Comparison of ENCODE assay signal across 13 mouse cellular contexts in genomic region chr17:31940607-31941006, GRCm38 (mm10).
DNase-seq lines count a peak whose midpoint lies in the region; ATAC-seq and TF ChIP-seq lines count a peak whose summit lies in the region.
"Had no signal": no experiment of that assay in that cellular context is flagged by ENCODE, and none has a peak within 500 bp of the region (broad histone marks: within the 10 kb centered on the region; RNA-seq: fewer than 3 reads in every experiment).

No protein-coding gene starts in this region.

- no peak overlapping the region for H3K4me2 ChIP-seq in kidney, embryonic 15.5 days
- H3K4me2 ChIP-seq in midbrain, embryonic 14.5 days (ENCODE audit: low read length) = no peak overlapping the region
- no peak overlapping the region for H3K4me2 ChIP-seq in stomach, postnatal 0 days (replicated peaks; ENCODE audit: low read depth)
- H3K4me2 ChIP-seq: forebrain, embryonic 15.5 days; limb, embryonic 12.5 days; neural tube, embryonic 15.5 days had no signal

- peaks cover 55% of the 10 kb centered on the region for H3K4me1 ChIP-seq in kidney, embryonic 15.5 days
- peaks cover 9% of the 10 kb centered on the region for H3K4me1 ChIP-seq in midbrain, embryonic 14.5 days (ENCODE audit: control insufficient read depth, insufficient read depth, low read length)
- H3K4me1 ChIP-seq in midbrain, embryonic 10.5 days = peaks cover 17% of the 10 kb centered on the region
- peaks cover 4% of the 10 kb centered on the region for H3K4me1 ChIP-seq in stomach, postnatal 0 days (replicated peaks; ENCODE audit: control insufficient read depth, insufficient read depth)
- H3K4me1 ChIP-seq: neural tube, embryonic 15.5 days had no signal

- no peaks in the 10 kb centered on the region for H3K27me3 ChIP-seq in kidney, embryonic 15.5 days
- no peaks in the 10 kb centered on the region for H3K27me3 ChIP-seq in midbrain, embryonic 14.5 days (ENCODE audit: control insufficient read depth, insufficient read depth, low read length)
- H3K27me3 ChIP-seq in midbrain, embryonic 10.5 days (ENCODE audit: low read depth, poor library complexity, severe bottlenecking) = no peaks in the 10 kb centered on the region
- no peaks in the 10 kb centered on the region for H3K27me3 ChIP-seq in stomach, postnatal 0 days (ENCODE audit: control insufficient read depth, insufficient read depth, low read length)
- H3K27me3 ChIP-seq: forebrain, embryonic 15.5 days; limb, embryonic 12.5 days; neural tube, embryonic 15.5 days had no signal

- no peak for TF ChIP-seq EP300 in stomach, postnatal 0 days (optimal IDR thresholded peaks at IDR 0.05)

- H3K36me3 ChIP-seq in kidney, embryonic 15.5 days = no peaks in the 10 kb centered on the region
- no peaks in the 10 kb centered on the region for H3K36me3 ChIP-seq in midbrain, embryonic 14.5 days (ENCODE audit: control insufficient read depth, insufficient read depth, low read length)
- H3K36me3 ChIP-seq in midbrain, embryonic 10.5 days = no peaks in the 10 kb centered on the region
- no peaks in the 10 kb centered on the region for H3K36me3 ChIP-seq in stomach, postnatal 0 days (ENCODE audit: control insufficient read depth, insufficient read depth, low read length)
- H3K36me3 ChIP-seq: forebrain, embryonic 15.5 days; limb, embryonic 12.5 days; neural tube, embryonic 15.5 days had no signal

- TF ChIP-seq CTCF in gastrocnemius, adult 2 months (IDR thresholded peaks at IDR 0.05) = no peak
- no peak for TF ChIP-seq CTCF in stomach, postnatal 0 days (IDR thresholded peaks at IDR 0.05; ENCODE audit: low read depth)

- ATAC-seq in kidney, embryonic 15.5 days (replicated peaks; ENCODE audit: low FRiP score) = no peak
- ATAC-seq in midbrain, embryonic 14.5 days (ENCODE audit: low FRiP score, low TSS enrichment) = no peak
- no peak for ATAC-seq in stomach, postnatal 0 days (ENCODE audit: low FRiP score, low TSS enrichment)
- ATAC-seq: forebrain, embryonic 15.5 days had no signal

- no peak for DNase-seq in gastrocnemius, adult 2 months
- DNase-seq in gastrocnemius, postnatal 10 days = no peak
- peak; percentile 74 for DNase-seq in kidney, adult 9 months
- DNase-seq in midbrain, embryonic 14.5 days = no peak
- DNase-seq in midbrain, embryonic 10.5 days (ENCODE audit: low spot score) = no peak
- peak; percentile 13 for DNase-seq in stomach, postnatal 0 days (ENCODE audit: low spot score)
- no peak for DNase-seq in cerebellum, postnatal 10 days
- DNase-seq: cerebellum, postnatal 14 days; thymus, postnatal 14 days had no signal

- intact Hi-C loops in gastrocnemius, adult 2 months (cut with DNase I) = loop anchor here (1.0 kb wide), 1 partner anchor 39 kb away; no protein-coding TSS in a partner anchor

- no peaks in the 10 kb centered on the region for H3K9me3 ChIP-seq in kidney, embryonic 15.5 days (replicated peaks)
- no peaks in the 10 kb centered on the region for H3K9me3 ChIP-seq in midbrain, embryonic 14.5 days (ENCODE audit: control insufficient read depth, low read length)
- no peaks in the 10 kb centered on the region for H3K9me3 ChIP-seq in midbrain, embryonic 10.5 days (replicated peaks)
- H3K9me3 ChIP-seq in stomach, postnatal 0 days (ENCODE audit: control insufficient read depth, low read length) = no peaks in the 10 kb centered on the region
- H3K9me3 ChIP-seq: forebrain, embryonic 15.5 days; limb, embryonic 12.5 days; neural tube, embryonic 15.5 days had no signal

- H3K9ac ChIP-seq in kidney, embryonic 15.5 days = no peak overlapping the region
- no peak overlapping the region for H3K9ac ChIP-seq in midbrain, embryonic 14.5 days (replicated peaks; ENCODE audit: low read length)
- H3K9ac ChIP-seq in stomach, postnatal 0 days (ENCODE audit: low read length) = no peak overlapping the region
- H3K9ac ChIP-seq: forebrain, embryonic 15.5 days; limb, embryonic 12.5 days; neural tube, embryonic 15.5 days had no signal

- 75% methylated on average over 4 of the region's 4 CpGs for WGBS in kidney, embryonic 15.5 days
- WGBS in midbrain, embryonic 14.5 days = 70% methylated on average over 4 of the region's 4 CpGs
- 85% methylated on average over 4 of the region's 4 CpGs for WGBS in midbrain, embryonic 10.5 days
- WGBS in stomach, postnatal 0 days = 71% methylated on average over 4 of the region's 4 CpGs

- no peak overlapping the region for H3K4me3 ChIP-seq in gastrocnemius, adult 2 months
- no peak overlapping the region for H3K4me3 ChIP-seq in kidney, embryonic 15.5 days (replicated peaks)
- H3K4me3 ChIP-seq in midbrain, embryonic 14.5 days (replicated peaks; ENCODE audit: low read depth, low read length) = no peak overlapping the region
- no peak overlapping the region for H3K4me3 ChIP-seq in midbrain, embryonic 10.5 days
- no peak overlapping the region for H3K4me3 ChIP-seq in stomach, postnatal 0 days (ENCODE audit: low read depth, low read length)
- H3K4me3 ChIP-seq: forebrain, embryonic 15.5 days; limb, embryonic 12.5 days; neural tube, embryonic 15.5 days had no signal

- H3K27ac ChIP-seq in gastrocnemius, adult 2 months = peak overlapping the region; percentile 79
- H3K27ac ChIP-seq in kidney, embryonic 15.5 days = no peak overlapping the region
- H3K27ac ChIP-seq in midbrain, embryonic 14.5 days (replicated peaks; ENCODE audit: low read depth, low read length) = 0 out of 2 replicates have a peak overlapping the region, but pooled peaks have one; percentile 32
- H3K27ac ChIP-seq in midbrain, embryonic 10.5 days (replicated peaks) = no peak overlapping the region
- no peak overlapping the region for H3K27ac ChIP-seq in stomach, postnatal 0 days (replicated peaks)
- H3K27ac ChIP-seq: forebrain, embryonic 15.5 days; limb, embryonic 12.5 days; neural tube, embryonic 15.5 days had no signal

Comparison
In these comparisons a context has a peak if more than half of its experiments do, and no peak if none do; other contexts are left out.
1. H3K27ac ChIP-seq: peak in gastrocnemius, adult 2 months (single experiment) and midbrain, embryonic 14.5 days (single experiment); none in kidney, embryonic 15.5 days (single experiment), midbrain, embryonic 10.5 days (single experiment) and stomach, postnatal 0 days (single experiment).
2. DNase-seq: peak in kidney, adult 9 months (single experiment) and stomach, postnatal 0 days (single experiment); none in gastrocnemius, adult 2 months (single experiment), gastrocnemius, postnatal 10 days (single experiment), midbrain, embryonic 14.5 days (single experiment), midbrain, embryonic 10.5 days (single experiment) and cerebellum, postnatal 10 days (0 of 2).